Mouse (Mus musculus): ENCODE results near the gene Klc4. TPM values are rescaled to one million over a fixed set of nuclear protein-coding genes. Genes with fewer than 3 reads are reported as not detected.

The Klc4 gene
- total RNA-seq, 2 experiments from 2014 or later = 15.1 to 16.7 TPM

GRCm38 (mm10) chr17:46622269-46622668, 23.6 kb downstream of the Klc4 start:
- no peak for DNase-seq (ENCODE audit: low spot score in 2 of 2)

GRCm38 (mm10) chr17:46621324-46621723, 24.5 kb downstream of the Klc4 start:
- DNase-seq (ENCODE audit: low spot score in 2 of 2) = peak; percentile 39 to 58

- DNase-seq (ENCODE audit: low spot score in 2 of 2) = no peak
Measured at GRCm38 (mm10) chr17:46619683-46620357, 26.0 kb downstream of the Klc4 start.

GRCm38 (mm10) chr17:46618769-46619682, 26.8 kb downstream of the Klc4 start:
- DNase-seq (ENCODE audit: low spot score in 2 of 2) = no peak

- no peak for DNase-seq (ENCODE audit: low spot score in 2 of 2)
Measured at GRCm38 (mm10) chr17:46618394-46618768, 27.4 kb downstream of the Klc4 start.

- no peak for DNase-seq (ENCODE audit: low spot score in 2 of 2)
Measured at GRCm38 (mm10) chr17:46617799-46618198, 28.0 kb downstream of the Klc4 start.

GRCm38 (mm10) chr17:46613229-46613628, 32.6 kb downstream of the Klc4 start:
- DNase-seq (ENCODE audit: low spot score in 2 of 2) = no peak

- DNase-seq (ENCODE audit: low spot score in 2 of 2) = no peak
Measured at GRCm38 (mm10) chr17:46612820-46613219, 33.0 kb downstream of the Klc4 start.

- DNase-seq (ENCODE audit: low spot score in 2 of 2) = no peak
Measured at GRCm38 (mm10) chr17:46612189-46612588, 33.6 kb downstream of the Klc4 start.

GRCm38 (mm10) chr17:46611316-46611715, 34.5 kb downstream of the Klc4 start:
- DNase-seq (ENCODE audit: low spot score in 2 of 2) = no peak

- no peak for DNase-seq (ENCODE audit: low spot score in 2 of 2)
Measured at GRCm38 (mm10) chr17:46609721-46610514, 35.9 kb downstream of the Klc4 start.

- DNase-seq (ENCODE audit: low spot score in 2 of 2) = no peak
Measured at GRCm38 (mm10) chr17:46605987-46606386, 39.8 kb downstream of the Klc4 start.

- DNase-seq (ENCODE audit: low spot score in 2 of 2) = no peak
Measured at GRCm38 (mm10) chr17:46605126-46605525, 40.7 kb downstream of the Klc4 start.

- no peak for DNase-seq (ENCODE audit: low spot score in 2 of 2)
Measured at GRCm38 (mm10) chr17:46603229-46603628, 42.6 kb downstream of the Klc4 start.

- DNase-seq (ENCODE audit: low spot score in 2 of 2) = no peak
Measured at GRCm38 (mm10) chr17:46602212-46602611, 43.6 kb downstream of the Klc4 start.

GRCm38 (mm10) chr17:46600569-46600968, 45.3 kb downstream of the Klc4 start:
- no peak for DNase-seq (ENCODE audit: low spot score in 2 of 2)

- DNase-seq (ENCODE audit: low spot score in 2 of 2) = no peak
Measured at GRCm38 (mm10) chr17:46598963-46599362, 46.9 kb downstream of the Klc4 start.

- no peak for DNase-seq (ENCODE audit: low spot score in 2 of 2)
Measured at GRCm38 (mm10) chr17:46597956-46598355, 47.9 kb downstream of the Klc4 start.

- no peak for DNase-seq (ENCODE audit: low spot score in 2 of 2)
Measured at GRCm38 (mm10) chr17:46595336-46595735, 50.5 kb downstream of the Klc4 start.

- no peak for DNase-seq (ENCODE audit: low spot score in 2 of 2)
Measured at GRCm38 (mm10) chr17:46594606-46595005, 51.2 kb downstream of the Klc4 start.

- DNase-seq (ENCODE audit: low spot score in 2 of 2) = no peak
Measured at GRCm38 (mm10) chr17:46593124-46593523, 52.7 kb downstream of the Klc4 start.

- no peak for DNase-seq (ENCODE audit: low spot score in 2 of 2)
Measured at GRCm38 (mm10) chr17:46591406-46591805, 54.4 kb downstream of the Klc4 start.
